ENCODE assay signal across 7 mouse cellular contexts in the genomic region with DNA sequence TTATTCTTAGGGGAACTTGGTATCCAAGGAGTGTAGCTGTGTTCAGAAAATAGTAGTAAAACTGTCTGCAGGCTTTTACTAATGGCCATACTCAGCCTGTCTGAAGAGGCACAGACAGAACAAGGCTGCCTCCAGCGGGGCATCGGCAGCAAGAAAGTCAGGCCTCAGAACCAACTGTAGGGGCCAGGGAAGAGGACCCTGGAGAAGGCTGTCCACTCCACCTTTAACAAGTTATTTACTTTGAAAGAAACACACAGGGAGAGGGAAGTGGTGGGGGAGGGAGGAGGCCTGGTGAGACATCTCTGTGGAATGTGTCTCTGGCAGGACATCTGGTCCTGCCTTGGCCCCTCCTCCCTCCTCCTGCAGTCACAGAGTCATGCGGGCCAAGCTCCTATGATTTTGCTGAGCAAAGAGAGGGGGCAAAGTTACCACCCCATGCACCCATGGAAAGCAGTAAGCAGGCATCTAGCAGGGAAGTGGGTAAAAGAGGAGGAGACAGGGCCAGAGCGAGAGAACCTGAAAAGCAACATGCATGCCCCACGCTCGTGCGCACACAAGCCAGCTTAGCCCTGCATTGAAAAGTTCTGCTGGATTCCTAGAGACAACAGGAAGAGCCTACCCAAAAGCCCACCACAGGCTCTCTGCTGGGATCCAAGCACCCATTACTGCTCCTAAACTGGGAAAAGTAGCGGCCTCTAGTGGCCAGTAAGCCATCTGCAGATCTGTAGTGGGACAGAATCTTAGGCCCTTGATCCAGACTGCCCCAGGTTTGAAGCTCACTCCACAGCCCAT. TPM values are rescaled to one million over a fixed set of nuclear protein-coding genes. Genes with fewer than 3 reads are reported as not detected.
A peak's percentile ranks its signal among the peaks of the same experiment; 100 is the strongest.
DNase-seq lines count a peak whose midpoint lies in the region; ATAC-seq and TF ChIP-seq lines count a peak whose summit lies in the region.

No protein-coding gene starts in this region.

- peak; percentile 92 for DNase-seq in adipocyte (ENCODE audit: low spot score)
- DNase-seq in cerebellum, postnatal 25 days = peak; percentile 69 to 82
- DNase-seq in gastrocnemius, adult 2 months = peak; percentile 91
- peak; percentile 42 to 55 for DNase-seq in left cerebral cortex, postnatal 36 days (ENCODE audit: low spot score in 2 of 2)
- DNase-seq in right cerebral cortex, postnatal 25 days = peak; percentile 49

- H3K27ac ChIP-seq in gastrocnemius, adult 2 months = peak overlapping the region; percentile 96
- peak overlapping the region; percentile 17 for H3K27ac ChIP-seq in hindbrain, embryonic 16.5 days (ENCODE audit: low read depth, low read length)

- peak overlapping the region; percentile 66 for H3K4me3 ChIP-seq in gastrocnemius, adult 2 months
- H3K4me3 ChIP-seq in hindbrain, embryonic 16.5 days (ENCODE audit: low read length) = no peak overlapping the region

- 25% methylated on average over 8 of the region's 8 CpGs for WGBS in hindbrain, embryonic 16.5 days

- H3K36me3 ChIP-seq in hindbrain, embryonic 16.5 days (ENCODE audit: control insufficient read depth, insufficient read depth, low read length) = peaks cover 3% of the 10 kb centered on the region; the same call in 1 of the 2 replicates

- TF ChIP-seq CTCF in gastrocnemius, adult 2 months (IDR thresholded peaks at IDR 0.05) = peak; percentile 91

- H3K9me3 ChIP-seq in hindbrain, embryonic 16.5 days (ENCODE audit: control insufficient read depth, low read length) = no peaks in the 10 kb centered on the region

- no peak overlapping the region for H3K9ac ChIP-seq in hindbrain, embryonic 16.5 days (ENCODE audit: low read depth, low read length)

- no peak overlapping the region; the same call in 1 of the 2 replicates for H3K4me2 ChIP-seq in hindbrain, embryonic 16.5 days (ENCODE audit: low read length)

- intact Hi-C loops in gastrocnemius, adult 2 months (cut with DNase I) = loop anchor here (1.0 kb wide), 3 partner anchors 13 to 42 kb away; no protein-coding TSS in a partner anchor
- intact Hi-C loops in left cerebral cortex, postnatal 36 days (cut with DNase I) = loop anchor here (1.0 kb wide), 1 partner anchor 42 kb away; no protein-coding TSS in a partner anchor

- peak; percentile 52 for ATAC-seq in hindbrain, embryonic 16.5 days
- ATAC-seq in megakaryocyte-erythroid progenitor cell, adult 5-6 weeks (replicated peaks; ENCODE audit: low FRiP score, low TSS enrichment, poor library complexity, severe bottlenecking) = peak; percentile 51

- H3K27me3 ChIP-seq in hindbrain, embryonic 16.5 days (replicated peaks; ENCODE audit: control insufficient read depth, insufficient read depth, low read length) = no peaks in the 10 kb centered on the region

- H3K4me1 ChIP-seq in hindbrain, embryonic 16.5 days (ENCODE audit: control insufficient read depth, insufficient read depth, low read depth, low read length) = peaks cover 9% of the 10 kb centered on the region

RNA-seq across cellular contexts. Expression of gene Adamtsl4, which starts 12.2 kb away (rescaled TPM):
- total RNA-seq in gastrocnemius, adult 2 months (2021) = 10 to 100 TPM; 17.2 to 32.0 TPM
- polyA plus RNA-seq in hindbrain, embryonic 16.5 days (2015; fragmentation: Nextera tagmentation; extraction: Ambion mirVana) = 1.4 and 2.4 TPM in 2 replicates
- 1 to 10 TPM; 4.2 to 4.9 TPM for total RNA-seq in left cerebral cortex, postnatal 36 days (2021)
- total RNA-seq in megakaryocyte-erythroid progenitor cell, adult 5-6 weeks (2014; fragmentation: Nextera tagmentation) = 0.20 TPM in 1 of 2 replicates, not detected in the other
- total RNA-seq in megakaryocyte-erythroid progenitor cell, adult 5-6 weeks (2017) = not detected in 2 replicates

RNA-seq across cellular contexts. Expression of gene Mcl1, which starts 16.9 kb away (rescaled TPM):
- 100 to 1,000 TPM; 110 to 123 TPM for total RNA-seq in gastrocnemius, adult 2 months (2021)
- polyA plus RNA-seq in hindbrain, embryonic 16.5 days (2015; fragmentation: Nextera tagmentation; extraction: Ambion mirVana) = 20.2 and 39.4 TPM in 2 replicates
- total RNA-seq in left cerebral cortex, postnatal 36 days (2021) = 10 to 100 TPM; 49.9 to 56.5 TPM
- 76.0 and 78.6 TPM in 2 replicates for total RNA-seq in megakaryocyte-erythroid progenitor cell, adult 5-6 weeks (2014; fragmentation: Nextera tagmentation)
- 107 and 132 TPM in 2 replicates for total RNA-seq in megakaryocyte-erythroid progenitor cell, adult 5-6 weeks (2017)

RNA-seq across cellular contexts. Expression of gene Ensa, which starts 50.7 kb away (rescaled TPM):
- 100 to 1,000 TPM in 1 of 2 experiments, 10 to 100 TPM in 1; 97.2 to 102 TPM for total RNA-seq in gastrocnemius, adult 2 months (2021)
- polyA plus RNA-seq in hindbrain, embryonic 16.5 days (2015; fragmentation: Nextera tagmentation; extraction: Ambion mirVana) = 109 and 118 TPM in 2 replicates
- 100 to 1,000 TPM; 361 to 394 TPM for total RNA-seq in left cerebral cortex, postnatal 36 days (2021)
- total RNA-seq in megakaryocyte-erythroid progenitor cell, adult 5-6 weeks (2014; fragmentation: Nextera tagmentation) = 38.7 and 39.4 TPM in 2 replicates
- total RNA-seq in megakaryocyte-erythroid progenitor cell, adult 5-6 weeks (2017) = 64.8 and 65.4 TPM in 2 replicates

Comparison
In these comparisons a context has a peak if more than half of its experiments do, and no peak if none do; other contexts are left out.
1. RNA of gene Adamtsl4, which starts 12.2 kb away (total RNA-seq): 17.2 to 32.0 TPM in gastrocnemius, adult 2 months and 4.2 to 4.9 TPM in left cerebral cortex, postnatal 36 days; 0.20 TPM in megakaryocyte-erythroid progenitor cell, adult 5-6 weeks; every median in the first group is over 4 times any median in the second.
2. Peak in every context shown above with its lines, with median percentiles within 50 percentile points of each other: DNase-seq.